Mouse (Mus musculus) limb, embryonic 12.5 days (tissue): Measurements from ENCODE around the gene Dnal4. TPM values are rescaled to one million over a fixed set of nuclear protein-coding genes. Genes with fewer than 3 reads are reported as not detected.

Experiments used
- ATAC-seq: fragments of 200-750 bp; cut with Nextera tagmentation; 2 replicates; pipeline ENCODE4 v1.8.0; 2017; ENCODE audit warnings: low read depth, moderate TSS enrichment; ENCODE audit not compliant: insufficient number of reproducible peaks, insufficient read depth, low FRiP score, low TSS enrichment
- H3K27ac ChIP-seq: fragments of 300-500 bp; sonication (generic); 2 replicates; pipeline ENCODE4 v1.5.1; 2016; ENCODE audit warnings: mild to moderate bottlenecking, moderate library complexity
- H3K27me3 ChIP-seq: fragments of 300-500 bp; sonication (generic); 2 replicates; pipeline ENCODE4 v1.6.1; 2016; ENCODE audit warnings: mild to moderate bottlenecking, moderate library complexity
- H3K36me3 ChIP-seq: fragments of 300-500 bp; sonication (generic); 2 replicates; pipeline ENCODE4 v1.6.1; 2016; ENCODE audit warnings: mild to moderate bottlenecking, moderate library complexity
- H3K4me1 ChIP-seq: fragments of 300-500 bp; sonication (generic); replicated peaks from 2 replicates; pipeline ENCODE4 v1.6.1; 2016
- H3K4me2 ChIP-seq: fragments of 300-500 bp; sonication (generic); 2 replicates; pipeline ENCODE4 v1.6.1; 2016; ENCODE audit warnings: mild to moderate bottlenecking, moderate library complexity
- H3K4me3 ChIP-seq: fragments of 300-500 bp; sonication (generic); replicated peaks from 2 replicates; pipeline ENCODE4 v1.5.1; 2016; ENCODE audit warnings: mild to moderate bottlenecking
- H3K9ac ChIP-seq: fragments of 300-500 bp; sonication (generic); replicated peaks from 2 replicates; pipeline ENCODE4 v1.6.1; 2016; ENCODE audit warnings: mild to moderate bottlenecking, moderate library complexity
- H3K9me3 ChIP-seq: fragments of 300-500 bp; sonication (generic); 2 replicates; pipeline ENCODE4 v1.6.1; 2016; ENCODE audit warnings: mild to moderate bottlenecking, moderate library complexity
- WGBS: fragments of 180-500 bp; shearing (Covaris S2); methylation state at CpG from one replicate; pipeline ENCODE4 v1.1.7; 2016; 5-methylcytosine and 5-hydroxymethylcytosine counted together
- polyA plus RNA-seq: library from polyadenylated mRNA; unstranded; fragments of >200 nt; fragmentation: Nextera tagmentation; extraction: Ambion mirVana; gene quantifications from 2 replicates; pipeline ENCODE4 v1.2.1, GENCODE M21; 2016

Dnal4 gene
- polyA plus RNA-seq, 1 experiment from 2014 or later, result 71.0 TPM

DNA sequence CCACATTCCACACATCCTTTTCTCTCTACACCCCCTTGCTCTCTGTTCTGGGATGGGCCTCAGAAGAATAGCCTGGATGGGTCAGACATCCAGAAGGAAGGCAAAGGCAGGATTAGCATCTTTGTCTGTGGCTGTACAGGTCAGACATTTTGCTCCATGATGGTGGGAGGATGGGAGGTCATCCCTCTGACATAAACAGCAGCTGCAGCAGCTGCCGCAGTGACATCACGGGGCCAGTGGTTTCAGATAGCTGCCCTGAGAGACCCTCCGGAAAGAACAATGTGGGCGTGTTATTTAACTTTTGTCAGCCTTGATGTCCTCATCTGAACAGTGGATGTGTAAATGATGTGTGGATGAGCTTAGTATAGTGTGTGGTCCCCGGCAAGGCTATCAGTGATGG is 31.8 kb downstream of the Dnal4 start:
- WGBS, result 88% methylated on average over 5 of the region's 5 CpGs
- Histone ChIP-seq H3K4me3 (no peak overlapping the region), H3K27ac (no peak overlapping the region), H3K36me3 (no peaks in the 10 kb centered on the region), H3K4me1 (peaks cover 31% of the 10 kb centered on the region), H3K9me3 (no peaks in the 10 kb centered on the region), H3K9ac (no peak overlapping the region), H3K4me2 (no peak overlapping the region), H3K27me3 (no peaks in the 10 kb centered on the region)
- ATAC-seq, result no peak

DNA sequence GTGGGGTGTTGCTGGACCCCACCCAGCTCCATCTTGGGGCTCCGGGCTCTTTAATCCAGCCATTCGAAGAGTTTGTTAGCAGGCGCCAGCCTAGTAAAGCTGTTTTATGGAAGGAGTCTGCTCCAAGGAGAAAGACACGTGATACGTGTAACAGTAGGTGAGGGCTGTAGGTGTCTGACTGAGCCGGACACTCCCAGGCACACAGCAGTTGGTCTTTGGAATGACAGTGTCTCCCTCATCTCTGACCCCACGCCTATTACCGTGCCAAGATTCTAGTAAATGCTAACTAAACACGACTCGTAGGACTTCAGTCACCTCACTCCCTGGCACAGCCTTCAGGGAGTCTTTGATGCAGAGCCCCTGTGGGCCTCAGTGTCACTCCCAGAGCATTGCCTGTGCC is 32.3 kb downstream of the Dnal4 start:
- H3K27ac ChIP-seq, result 0 out of 2 replicates have a peak overlapping the region, but pooled peaks have one; percentile 51
- ATAC-seq, result no peak
- H3K4me2 ChIP-seq, result 0 out of 2 replicates have a peak overlapping the region, but pooled peaks have one; percentile 8
- H3K27me3 ChIP-seq, result no peaks in the 10 kb centered on the region
- no peaks in the 10 kb centered on the region; the same call in 1 of the 2 replicates for H3K36me3 ChIP-seq
- 66% methylated on average over 10 of the region's 10 CpGs for WGBS
- H3K4me3 ChIP-seq, result no peak overlapping the region
- 0 out of 2 replicates have a peak overlapping the region, but pooled peaks have one; percentile 27 for H3K9ac ChIP-seq
- H3K9me3 ChIP-seq, result no peaks in the 10 kb centered on the region
- peaks cover 36% of the 10 kb centered on the region for H3K4me1 ChIP-seq

DNA sequence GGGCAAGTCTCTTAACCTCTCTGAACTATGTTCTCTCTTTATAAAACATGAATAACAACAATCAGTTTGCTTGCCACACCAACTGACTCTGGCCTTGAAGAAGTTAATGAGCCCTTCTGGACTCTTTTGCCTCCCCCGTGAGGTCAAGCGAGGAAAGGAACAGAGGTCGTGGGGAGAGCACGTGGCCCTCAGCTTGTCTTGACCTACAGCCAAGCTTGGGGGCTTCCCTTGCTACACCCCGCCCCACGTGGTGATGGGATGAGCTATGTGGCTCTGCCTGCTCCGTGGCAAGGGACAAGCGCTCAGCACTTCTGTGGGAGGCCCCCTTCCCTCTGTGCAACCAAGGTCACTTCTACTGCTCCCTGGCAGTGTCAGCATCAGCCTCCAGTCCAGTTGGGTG is 32.9 kb downstream of the Dnal4 start:
- 78% methylated on average over 8 of the region's 8 CpGs for WGBS
- H3K4me2 ChIP-seq, result no peak overlapping the region
- H3K9ac ChIP-seq, result 0 out of 2 replicates have a peak overlapping the region, but pooled peaks have one; percentile 27
- no peak overlapping the region for H3K4me3 ChIP-seq
- no peak for ATAC-seq
- no peaks in the 10 kb centered on the region for H3K9me3 ChIP-seq
- H3K36me3 ChIP-seq, result peaks cover 3% of the 10 kb centered on the region
- H3K4me1 ChIP-seq, result peaks cover 41% of the 10 kb centered on the region
- no peaks in the 10 kb centered on the region for H3K27me3 ChIP-seq
- 0 out of 2 replicates have a peak overlapping the region, but pooled peaks have one; percentile 51 for H3K27ac ChIP-seq

DNA sequence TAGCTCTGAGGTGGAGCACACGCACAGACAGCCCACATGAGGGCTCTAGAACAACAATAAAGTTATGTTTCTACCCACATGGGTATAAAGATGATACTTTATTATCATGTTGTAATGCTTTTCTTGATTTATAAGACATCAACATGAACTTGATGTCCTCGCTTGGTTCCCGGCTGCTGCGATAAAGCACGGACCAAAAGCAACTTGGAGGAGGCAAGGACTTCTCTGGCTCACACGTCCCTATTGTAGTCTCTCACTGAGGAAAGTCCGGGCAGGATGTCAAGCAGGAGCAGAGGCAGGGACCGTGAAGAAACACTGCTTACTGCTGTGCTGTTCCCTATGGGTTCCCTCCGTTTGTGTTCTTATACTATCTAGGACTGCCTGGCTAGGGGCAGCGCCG is 33.6 kb downstream of the Dnal4 start:
- H3K36me3 ChIP-seq, result peaks cover 11% of the 10 kb centered on the region
- H3K9me3 ChIP-seq, result no peaks in the 10 kb centered on the region
- no peak overlapping the region for H3K4me3 ChIP-seq
- no peak overlapping the region for H3K4me2 ChIP-seq
- no peak for ATAC-seq
- H3K27me3 ChIP-seq, result no peaks in the 10 kb centered on the region
- H3K9ac ChIP-seq, result no peak overlapping the region
- H3K27ac ChIP-seq, result no peak overlapping the region
- WGBS, result 96% methylated on average over 11 of the region's 11 CpGs
- H3K4me1 ChIP-seq, result peaks cover 41% of the 10 kb centered on the region

DNA sequence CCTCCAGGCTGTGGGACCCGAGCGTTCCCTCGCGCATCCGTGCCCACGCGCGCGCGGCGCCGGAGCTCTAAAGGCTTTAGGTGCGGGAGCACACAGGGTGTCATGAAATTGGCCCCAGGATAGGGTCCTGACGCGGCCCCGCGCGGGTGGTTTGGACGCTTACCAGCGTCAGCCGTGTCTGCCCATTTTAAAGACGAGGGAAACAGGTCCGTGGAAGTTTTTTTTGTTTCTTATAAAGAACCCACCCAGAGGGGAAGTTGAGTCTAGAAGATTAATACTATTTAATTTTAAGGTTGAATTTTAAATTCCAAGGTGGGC is 35.0 kb downstream of the Dnal4 start:
- peak; percentile 8; the same call in 1 of the 2 replicates for ATAC-seq
- peaks cover 41% of the 10 kb centered on the region for H3K4me1 ChIP-seq
- H3K4me2 ChIP-seq, result peak overlapping the region; percentile 78
- under 1% methylated on average over 23 of the region's 23 CpGs for WGBS
- H3K27me3 ChIP-seq, result no peaks in the 10 kb centered on the region
- peak overlapping the region; percentile 67 for H3K27ac ChIP-seq
- H3K36me3 ChIP-seq, result peaks cover 24% of the 10 kb centered on the region
- peak overlapping the region; percentile 97 for H3K4me3 ChIP-seq
- no peaks in the 10 kb centered on the region for H3K9me3 ChIP-seq
- H3K9ac ChIP-seq, result peak overlapping the region; percentile 95

DNA sequence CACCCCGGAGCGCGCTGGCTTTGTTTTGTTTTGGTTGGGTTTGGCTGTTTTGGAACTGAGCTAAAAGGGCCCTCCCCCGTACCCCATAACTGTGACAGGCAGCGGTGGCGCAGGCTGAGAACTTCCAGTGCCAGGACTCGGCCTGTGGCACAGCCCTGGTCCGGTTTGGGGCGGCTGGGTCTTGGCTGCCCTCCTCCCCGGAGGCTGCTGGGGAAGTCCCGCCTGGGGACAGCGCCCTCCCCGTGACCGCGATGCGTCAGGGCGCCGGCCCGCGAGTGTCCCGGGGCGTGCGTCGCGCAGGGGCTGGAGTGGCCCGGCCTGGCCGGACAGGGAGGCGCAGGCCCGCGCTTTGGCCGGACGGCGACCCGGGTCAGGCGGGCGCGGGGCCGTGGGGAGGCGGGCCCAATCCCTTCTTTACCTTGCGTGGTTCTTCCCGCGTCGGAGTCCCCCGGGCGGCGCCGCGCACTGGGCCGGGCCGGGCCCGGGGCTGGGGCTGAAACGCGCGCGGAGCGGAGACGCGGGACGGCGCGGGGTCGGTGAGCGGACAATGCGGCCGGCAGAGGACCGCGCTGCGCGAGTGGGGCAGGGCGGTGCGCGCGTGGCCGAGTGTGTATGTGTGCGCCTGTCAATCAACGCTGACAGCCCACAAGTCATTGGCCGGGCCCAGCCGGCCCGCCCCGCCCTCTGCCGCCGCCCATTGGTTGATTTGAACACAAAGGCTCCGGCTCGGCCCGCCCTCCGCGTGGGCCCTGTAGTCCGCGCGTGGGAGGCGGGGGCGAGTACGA is 35.5 kb downstream of the Dnal4 start, which contains the start of gene Sun2:
Gene Sun2 (minus strand): TSS at position 616 of the 785 bp plus-strand sequence.
- peak; percentile 93 for ATAC-seq
- H3K4me1 ChIP-seq, result peaks cover 41% of the 10 kb centered on the region
- WGBS, result under 1% methylated on average over 93 of the region's 93 CpGs

DNA sequence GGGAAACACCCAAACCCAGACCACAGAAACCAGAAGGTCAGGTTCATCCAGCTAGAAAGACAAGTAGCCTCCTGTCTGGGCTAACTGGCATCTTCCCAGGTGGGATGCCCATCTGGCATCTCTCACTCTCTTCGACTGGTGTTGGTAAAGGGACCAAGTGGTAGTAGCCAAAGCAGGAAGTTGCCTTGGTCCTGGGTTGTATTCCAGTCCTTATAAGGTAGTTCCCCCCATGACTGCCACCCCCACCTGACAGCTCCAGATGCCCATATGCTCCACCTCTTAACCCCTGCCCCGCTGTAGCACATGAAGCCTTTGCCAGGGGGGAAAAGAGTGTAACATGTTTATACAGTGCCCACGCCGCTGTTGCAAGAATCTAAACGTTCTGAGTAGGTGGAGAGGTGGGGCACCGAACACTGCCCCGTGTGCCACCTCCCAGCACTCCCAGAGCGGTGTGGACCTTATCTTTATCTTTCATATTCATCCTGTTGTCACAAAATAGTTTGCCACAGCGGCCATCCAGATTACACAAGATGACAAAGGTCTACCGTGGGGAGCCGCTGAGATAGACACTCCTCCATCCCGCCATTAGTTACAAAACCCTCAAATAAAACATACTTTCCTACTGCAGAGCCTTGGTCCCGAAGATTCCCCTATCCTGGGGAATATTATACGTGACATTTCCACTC is 36.3 kb downstream of the Dnal4 start:
- peak overlapping the region; percentile 67 for H3K27ac ChIP-seq

More for the DNA sequence above, 35.5 kb downstream of the Dnal4 start, which contains the start of gene Sun2:
- Histone ChIP-seq H3K9me3 (no peaks in the 10 kb centered on the region), H3K27ac (peak within 1 kb of the TSS; percentile 67), H3K27me3 (no peaks in the 10 kb centered on the region), H3K4me2 (peak within 1 kb of the TSS; percentile 78), H3K4me3 (peak within 1 kb of the TSS; percentile 97), H3K36me3 (peaks cover 29% of the 10 kb centered on the region), H3K9ac (peak within 1 kb of the TSS; percentile 95)

DNA sequence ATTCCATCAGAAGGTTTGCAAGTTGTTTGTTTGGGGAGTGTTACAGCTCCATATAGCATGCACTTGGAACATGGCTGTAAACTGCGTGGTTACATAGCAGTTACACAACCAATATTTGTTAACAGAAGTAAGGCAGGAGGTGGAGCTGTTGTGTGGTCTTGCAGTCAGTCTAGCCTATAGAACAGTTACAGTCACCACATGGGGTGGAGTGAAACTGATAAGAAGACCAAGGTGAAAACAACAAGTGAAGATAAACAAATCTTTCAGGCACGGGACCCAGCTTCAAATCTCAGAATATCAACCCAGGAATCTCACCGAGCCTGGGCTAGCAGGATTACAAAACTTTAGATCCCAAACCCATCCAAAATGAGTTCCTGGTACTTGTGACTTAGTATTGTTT is 36.9 kb downstream of the Dnal4 start:
- Histone ChIP-seq H3K9me3 (no peaks in the 10 kb centered on the region), H3K27ac (no peak overlapping the region), H3K27me3 (no peaks in the 10 kb centered on the region), H3K4me3 (peak overlapping the region; percentile 97), H3K36me3 (peaks cover 42% of the 10 kb centered on the region), H3K4me2 (peak overlapping the region; percentile 78), H3K4me1 (peaks cover 41% of the 10 kb centered on the region), H3K9ac (peak overlapping the region; percentile 95)
- 83% methylated on average over 3 of the region's 3 CpGs for WGBS
- no peak for ATAC-seq

More for the DNA sequence above, 36.3 kb downstream of the Dnal4 start:
- H3K9ac ChIP-seq, result peak overlapping the region; percentile 95
- peak overlapping the region; percentile 97 for H3K4me3 ChIP-seq
- peak overlapping the region; percentile 78 for H3K4me2 ChIP-seq
- H3K36me3 ChIP-seq, result peaks cover 37% of the 10 kb centered on the region
- no peaks in the 10 kb centered on the region for H3K9me3 ChIP-seq
- no peaks in the 10 kb centered on the region for H3K27me3 ChIP-seq
- ATAC-seq, result no peak
- peaks cover 41% of the 10 kb centered on the region for H3K4me1 ChIP-seq
- WGBS, result 39% methylated on average over 14 of the region's 14 CpGs

DNA sequence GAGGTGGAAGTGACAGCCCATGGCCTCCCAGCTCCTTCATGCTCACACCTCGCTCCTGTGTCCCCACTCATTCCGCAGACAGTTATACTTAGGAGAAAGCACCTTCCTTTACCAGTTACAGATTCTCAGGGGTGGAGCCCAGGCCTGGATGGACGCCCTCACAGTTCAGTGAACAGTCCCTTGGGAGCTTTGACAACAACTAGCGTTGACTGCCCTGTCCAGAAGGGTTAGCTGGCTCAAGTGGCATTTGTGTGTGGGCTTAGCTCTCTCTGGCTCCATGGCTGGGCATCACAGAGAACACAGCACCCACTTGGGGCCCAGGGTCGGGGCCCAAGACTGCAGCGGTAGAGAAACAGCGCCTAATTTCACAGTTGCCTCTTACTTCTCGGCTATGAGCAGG is 43.3 kb downstream of the Dnal4 start:
- Histone ChIP-seq H3K27ac (no peak overlapping the region), H3K27me3 (no peaks in the 10 kb centered on the region), H3K9ac (no peak overlapping the region), H3K4me2 (no peak overlapping the region), H3K4me1 (no peaks in the 10 kb centered on the region), H3K36me3 (peaks cover 92% of the 10 kb centered on the region), H3K4me3 (no peak overlapping the region), H3K9me3 (no peaks in the 10 kb centered on the region)
- no peak for ATAC-seq
- WGBS, result 84% methylated on average over 8 of the region's 8 CpGs

DNA sequence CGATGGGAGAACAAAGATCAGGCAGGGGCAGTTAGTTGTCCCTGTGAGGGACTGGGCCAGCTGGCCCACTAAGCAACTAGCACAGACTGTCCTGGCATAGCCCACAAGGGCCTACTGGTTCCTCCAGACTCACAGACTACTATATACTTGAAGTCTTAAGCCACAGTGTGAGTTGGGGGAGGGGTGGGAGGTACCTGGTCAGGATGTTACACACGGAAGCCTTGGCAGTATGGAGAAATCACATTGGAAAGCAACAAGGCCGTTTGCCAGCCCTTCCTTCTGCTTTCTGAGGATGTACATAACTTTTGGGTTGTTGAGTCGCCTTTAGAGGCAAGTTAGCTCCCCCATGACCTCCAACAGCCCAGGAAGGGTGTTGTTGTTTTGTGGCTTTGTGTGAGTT is 44.0 kb downstream of the Dnal4 start:
- H3K4me1 ChIP-seq, result no peaks in the 10 kb centered on the region
- H3K36me3 ChIP-seq, result peaks cover 92% of the 10 kb centered on the region
- H3K27me3 ChIP-seq, result no peaks in the 10 kb centered on the region
- H3K9me3 ChIP-seq, result no peaks in the 10 kb centered on the region
- H3K27ac ChIP-seq, result no peak overlapping the region
- no peak overlapping the region for H3K4me3 ChIP-seq
- H3K9ac ChIP-seq, result no peak overlapping the region
- ATAC-seq, result no peak
- 71% methylated on average over 4 of the region's 4 CpGs for WGBS
- H3K4me2 ChIP-seq, result no peak overlapping the region

DNA sequence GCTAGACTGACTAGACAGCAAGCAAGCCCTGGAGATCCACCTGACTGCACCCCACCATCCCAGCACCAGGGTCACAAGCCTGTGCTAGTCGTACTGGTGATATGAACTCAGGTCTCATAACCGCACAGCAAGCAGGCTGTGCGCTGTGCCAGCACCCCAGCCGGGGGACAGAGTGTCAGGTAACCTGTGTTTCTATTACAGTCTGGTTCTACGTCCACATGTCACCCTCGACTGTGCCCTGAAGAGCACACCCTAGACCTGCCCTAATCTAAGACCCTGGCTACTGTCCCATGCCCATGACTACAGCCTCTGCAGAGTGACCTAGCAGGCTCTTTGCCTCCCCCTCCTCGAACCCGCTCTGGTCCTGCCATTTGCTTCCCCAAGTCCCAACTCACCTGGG is 44.5 kb downstream of the Dnal4 start:
- H3K9me3 ChIP-seq, result no peaks in the 10 kb centered on the region
- no peak overlapping the region for H3K4me3 ChIP-seq
- no peak overlapping the region for H3K4me2 ChIP-seq
- no peak for ATAC-seq
- peaks cover 92% of the 10 kb centered on the region for H3K36me3 ChIP-seq
- H3K27ac ChIP-seq, result no peak overlapping the region
- 94% methylated on average over 8 of the region's 8 CpGs for WGBS
- H3K4me1 ChIP-seq, result no peaks in the 10 kb centered on the region
- no peak overlapping the region for H3K9ac ChIP-seq
- H3K27me3 ChIP-seq, result no peaks in the 10 kb centered on the region
